Mouse (Mus musculus) ES-Bruce4 (cell line): ENCODE measurements at regions not wholly inside any gene's neighbourhood (a gene's known extent, or its start where the extent isn't known, plus 50 kb on each side); places are given as distances from the start of the nearest gene placed in this dataset.

Source experiments
- CTCF ChIP-seq: IDR thresholded peaks from one replicate; pipeline ENCODE4 v1.8.1; 2011; ENCODE audit warnings: low read depth, low read length
- EP300 ChIP-seq: IDR thresholded peaks from 2 replicates; pipeline ENCODE4 v1.6.1; 2011; ENCODE audit warnings: low read depth, low read length; ENCODE audit not compliant: insufficient read depth
- POLR2A ChIP-seq: IDR thresholded peaks from one replicate; pipeline ENCODE4 v1.8.1; 2011; ENCODE audit warnings: low read length; ENCODE audit not compliant: insufficient read depth

GRCm38 (mm10) chr12:70708290-70708668, 117.0 kb upstream of the Frmd6 start:
- TF ChIP-seq CTCF (no peak), POLR2A (no peak), EP300 (no peak)
